ENCODE assay signal across 8 mouse cellular contexts in genomic region chr7:137410337-137411197, GRCm38 (mm10). TPM values are rescaled to one million over a fixed set of nuclear protein-coding genes. Genes with fewer than 3 reads are reported as not detected.
DNase-seq lines count a peak whose midpoint lies in the region; ATAC-seq lines count a peak whose summit lies in the region.

Gene 9430038I01Rik, minus strand, starts transcription at chr7:137410762.

- DNase-seq in NIH3T3 (ENCODE audit: low read depth): peak; percentile 97
- DNase-seq in cerebellum, postnatal 10 days: peak; percentile 99
- DNase-seq in frontal cortex, postnatal 10 days (ENCODE audit: low spot score in 2 of 2): peak; percentile 93
- peak; percentile 96 to 98 for DNase-seq in layer of hippocampus, postnatal 14 days (ENCODE audit: low spot score in 2 of 2)
- peak; percentile 99 for DNase-seq in lung, postnatal 14 days
- peak; percentile 80 for DNase-seq in retina, adult 2 months (ENCODE audit: low read depth, low spot score)
- DNase-seq in thymus, postnatal 36 days: peak; percentile 94 to 96

- H3K4me1 ChIP-seq in hindbrain, embryonic 12.5 days: peaks cover 6% of the 10 kb centered on the region

- peak within 1 kb of the TSS; percentile 63 for H3K4me2 ChIP-seq in hindbrain, embryonic 12.5 days (replicated peaks)

- under 1% methylated on average over 61 of the region's 63 CpGs for WGBS in hindbrain, embryonic 12.5 days

- H3K9me3 ChIP-seq in hindbrain, embryonic 12.5 days (replicated peaks): no peaks in the 10 kb centered on the region

- H3K4me3 ChIP-seq in hindbrain, embryonic 12.5 days: peak within 1 kb of the TSS; percentile 80

- no peaks in the 10 kb centered on the region for H3K27me3 ChIP-seq in hindbrain, embryonic 12.5 days

- ATAC-seq in hindbrain, embryonic 12.5 days (ENCODE audit: low FRiP score): peak; percentile 100

- H3K27ac ChIP-seq in hindbrain, embryonic 12.5 days: peak within 1 kb of the TSS; percentile 90

- no peaks in the 10 kb centered on the region for H3K36me3 ChIP-seq in hindbrain, embryonic 12.5 days

- H3K9ac ChIP-seq in hindbrain, embryonic 12.5 days: peak within 1 kb of the TSS; percentile 64

RNA-seq across cellular contexts. Expression of gene 9430038I01Rik, which starts in this region (rescaled TPM):
- polyA plus RNA-seq in hindbrain, embryonic 12.5 days (2016; fragmentation: Nextera tagmentation; extraction: Ambion mirVana): 15.0 and 16.8 TPM in 2 replicates
- 1 to 10 TPM; 4.8 to 5.3 TPM for total RNA-seq in layer of hippocampus, postnatal 14 days (2021)

Comparison
In these comparisons a context has a peak if more than half of its experiments do, and no peak if none do; other contexts are left out.
1. Peak in every context shown above with its lines: DNase-seq, ATAC-seq, H3K4me3 ChIP-seq and H3K27ac ChIP-seq.